Mouse (Mus musculus): ENCODE measurements around the gene Sema3b.

DNA sequence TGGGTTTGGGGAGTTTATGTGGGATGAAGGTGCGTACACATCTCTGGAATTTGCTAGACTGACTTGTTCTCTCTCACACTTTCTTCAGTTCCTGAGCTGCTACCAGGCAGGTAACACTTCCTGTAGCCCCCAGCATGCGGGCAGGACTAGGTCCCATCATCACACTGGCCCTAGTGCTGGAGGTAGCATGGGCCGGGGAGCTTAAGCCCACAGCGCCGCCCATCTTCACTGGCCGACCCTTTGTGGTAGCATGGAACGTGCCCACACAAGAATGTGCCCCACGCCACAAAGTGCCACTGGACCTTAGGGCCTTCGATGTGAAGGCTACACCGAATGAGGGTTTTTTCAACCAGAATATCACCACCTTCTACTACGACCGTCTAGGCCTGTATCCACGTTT is 39.0 kb downstream of the Sema3b start:
- TF ChIP-seq POLR2A (IDR thresholded peaks at IDR 0.05; ENCODE audit: low read depth, low read length) (no peak), CTCF (IDR thresholded peaks at IDR 0.05; ENCODE audit: extremely low read depth, insufficient read length, insufficient replicate concordance, low read depth, low read length) (no peak)
